Mouse (Mus musculus) neural tube, embryonic 11.5 days (tissue): ENCODE data around the gene Cd7. TPM values are rescaled to one million over a fixed set of nuclear protein-coding genes. Genes with fewer than 3 reads are reported as not detected.

Source experiments
- ATAC-seq: fragments of 200-750 bp; cut with Nextera tagmentation; 2 replicates; pipeline ENCODE4 v1.8.0; 2017; ENCODE audit warnings: moderate number of reproducible peaks, mild to moderate bottlenecking, moderate TSS enrichment, moderate library complexity; ENCODE audit not compliant: insufficient read depth, low FRiP score, low TSS enrichment
- DNase-seq: peaks from one replicate; pipeline ENCODE4 v3.0.0-alpha.2; 2015; ENCODE audit warnings: low spot score
- H3K27ac ChIP-seq: fragments of 300-500 bp; sonication (generic); 2 replicates; pipeline ENCODE4 v1.5.1; 2014; ENCODE audit warnings: low read depth, mild to moderate bottlenecking, low read length
- H3K27me3 ChIP-seq: fragments of 300-500 bp; sonication (generic); 2 replicates; pipeline ENCODE4 v1.6.1; 2014; ENCODE audit warnings: mild to moderate bottlenecking, low read length, mixed read lengths; ENCODE audit not compliant: control insufficient read depth, insufficient read depth
- H3K36me3 ChIP-seq: fragments of 300-500 bp; sonication (generic); 2 replicates; pipeline ENCODE4 v1.6.1; 2014; ENCODE audit warnings: mild to moderate bottlenecking, low read length, moderate library complexity, mixed read lengths; ENCODE audit not compliant: control insufficient read depth, insufficient read depth
- H3K4me1 ChIP-seq: fragments of 300-500 bp; sonication (generic); 2 replicates; pipeline ENCODE4 v1.6.1; 2014; ENCODE audit warnings: low read length, mixed read lengths; ENCODE audit not compliant: control insufficient read depth, insufficient read depth
- H3K4me2 ChIP-seq: fragments of 300-500 bp; sonication (generic); 2 replicates; pipeline ENCODE4 v1.6.1; 2014; ENCODE audit warnings: low read depth, mild to moderate bottlenecking, moderate library complexity
- H3K4me3 ChIP-seq: fragments of 300-500 bp; sonication (generic); 2 replicates; pipeline ENCODE4 v1.5.1; 2014; ENCODE audit warnings: low read depth, low read length
- H3K9ac ChIP-seq: fragments of 300-500 bp; sonication (generic); 2 replicates; pipeline ENCODE4 v1.6.1; 2014; ENCODE audit warnings: mild to moderate bottlenecking, low read length
- H3K9me3 ChIP-seq: fragments of 300-500 bp; sonication (generic); 2 replicates; pipeline ENCODE4 v1.6.1; 2016; ENCODE audit warnings: low read length; ENCODE audit not compliant: control insufficient read depth
- WGBS: fragments of 180-500 bp; shearing (Covaris S2); extraction: QIAGEN DNeasy Blood & Tissue Kit; methylation state at CpG from one replicate; pipeline ENCODE4 v1.1.7; 2014; 5-methylcytosine and 5-hydroxymethylcytosine counted together
- polyA plus RNA-seq: library from polyadenylated mRNA; unstranded; fragments of >200 nt; fragmentation: Nextera tagmentation; extraction: Ambion mirVana; gene quantifications from 2 replicates; pipeline ENCODE4 v1.2.1, GENCODE M21; 2014

Gene Cd7
- polyA plus RNA-seq, 1 experiment from 2014 or later, result not detected

- Histone ChIP-seq H3K27ac (no peak overlapping the region), H3K9ac (no peak overlapping the region), H3K4me1 (no peaks in the 10 kb centered on the region), H3K36me3 (no peaks in the 10 kb centered on the region), H3K27me3 (no peaks in the 10 kb centered on the region), H3K4me3 (no peak overlapping the region), H3K4me2 (peak overlapping the region; percentile 11; the same call in 1 of the 2 replicates), H3K9me3 (no peaks in the 10 kb centered on the region)
- WGBS, result 59% methylated on average over 19 of the region's 19 CpGs
- ATAC-seq (no peak), DNase-seq (no peak)
Measured at GRCm38 (mm10) chr11:121014896-121015300, 24.3 kb downstream of the Cd7 start.

- H3K4me3 ChIP-seq, result no peak overlapping the region
- no peaks in the 10 kb centered on the region for H3K27me3 ChIP-seq
- no peak overlapping the region for H3K27ac ChIP-seq
- H3K36me3 ChIP-seq, result no peaks in the 10 kb centered on the region
- ATAC-seq, result no peak
- no peak overlapping the region for H3K9ac ChIP-seq
- 92% methylated on average over 7 of the region's 7 CpGs for WGBS
- no peaks in the 10 kb centered on the region for H3K4me1 ChIP-seq
- H3K4me2 ChIP-seq, result no peak overlapping the region
- no peaks in the 10 kb centered on the region for H3K9me3 ChIP-seq
- DNase-seq, result no peak
Measured at GRCm38 (mm10) chr11:121013656-121014055, 25.6 kb downstream of the Cd7 start.

GRCm38 (mm10) chr11:121010044-121010755, 29.0 kb downstream of the Cd7 start:
- no peak for ATAC-seq
- Histone ChIP-seq H3K4me1 (no peaks in the 10 kb centered on the region), H3K4me3 (no peak overlapping the region), H3K9me3 (no peaks in the 10 kb centered on the region), H3K4me2 (no peak overlapping the region), H3K36me3 (no peaks in the 10 kb centered on the region), H3K27me3 (no peaks in the 10 kb centered on the region), H3K9ac (no peak overlapping the region), H3K27ac (no peak overlapping the region)
- no peak for DNase-seq
- WGBS, result 91% methylated on average over 3 of the region's 3 CpGs

GRCm38 (mm10) chr11:121006184-121006583, 33.0 kb downstream of the Cd7 start:
- Histone ChIP-seq H3K9me3 (no peaks in the 10 kb centered on the region), H3K9ac (no peak overlapping the region), H3K27ac (no peak overlapping the region), H3K4me3 (no peak overlapping the region), H3K4me1 (no peaks in the 10 kb centered on the region), H3K27me3 (no peaks in the 10 kb centered on the region), H3K36me3 (no peaks in the 10 kb centered on the region), H3K4me2 (no peak overlapping the region)
- ATAC-seq (no peak), DNase-seq (no peak)
- WGBS, result 75% methylated on average over 6 of the region's 6 CpGs

- no peaks in the 10 kb centered on the region for H3K27me3 ChIP-seq
- 70% methylated on average over 5 of the region's 5 CpGs for WGBS
- ATAC-seq (no peak), DNase-seq (no peak)
- H3K27ac ChIP-seq, result no peak overlapping the region
- no peak overlapping the region for H3K9ac ChIP-seq
- H3K36me3 ChIP-seq, result no peaks in the 10 kb centered on the region
- no peaks in the 10 kb centered on the region for H3K4me1 ChIP-seq
- no peaks in the 10 kb centered on the region for H3K9me3 ChIP-seq
- H3K4me2 ChIP-seq, result no peak overlapping the region
- H3K4me3 ChIP-seq, result no peak overlapping the region
Measured at GRCm38 (mm10) chr11:121004281-121004680, 34.9 kb downstream of the Cd7 start.

- Histone ChIP-seq H3K4me1 (no peaks in the 10 kb centered on the region), H3K36me3 (no peaks in the 10 kb centered on the region), H3K9me3 (no peaks in the 10 kb centered on the region), H3K27me3 (no peaks in the 10 kb centered on the region), H3K9ac (no peak overlapping the region), H3K27ac (no peak overlapping the region), H3K4me2 (no peak overlapping the region), H3K4me3 (no peak overlapping the region)
- ATAC-seq (no peak), DNase-seq (no peak)
- WGBS, result 70% methylated on average over 4 of the region's 4 CpGs
Measured at GRCm38 (mm10) chr11:121001966-121002365, 37.3 kb downstream of the Cd7 start.

GRCm38 (mm10) chr11:120994741-120995140, 44.5 kb downstream of the Cd7 start:
- H3K9ac ChIP-seq, result no peak overlapping the region
- no peak overlapping the region for H3K4me3 ChIP-seq
- H3K4me1 ChIP-seq, result peaks cover 7% of the 10 kb centered on the region
- ATAC-seq (no peak), DNase-seq (no peak)
- no peaks in the 10 kb centered on the region for H3K27me3 ChIP-seq
- no peaks in the 10 kb centered on the region for H3K9me3 ChIP-seq
- no peaks in the 10 kb centered on the region for H3K36me3 ChIP-seq
- 80% methylated on average over 6 of the region's 6 CpGs for WGBS
- no peak overlapping the region for H3K4me2 ChIP-seq
- H3K27ac ChIP-seq, result no peak overlapping the region

GRCm38 (mm10) chr11:120993586-120993985, 45.6 kb downstream of the Cd7 start:
- ATAC-seq, result no peak
- H3K9me3 ChIP-seq, result no peaks in the 10 kb centered on the region

GRCm38 (mm10) chr11:120993080-120993479, 46.1 kb downstream of the Cd7 start:
- DNase-seq, result no peak
- 95% methylated on average over 3 of the region's 3 CpGs for WGBS
- no peak overlapping the region for H3K9ac ChIP-seq

More at GRCm38 (mm10) chr11:120993586-120993985, 45.6 kb downstream of the Cd7 start:
- Histone ChIP-seq H3K4me1 (peaks cover 17% of the 10 kb centered on the region), H3K36me3 (no peaks in the 10 kb centered on the region), H3K4me3 (no peak overlapping the region), H3K27ac (no peak overlapping the region), H3K27me3 (no peaks in the 10 kb centered on the region), H3K4me2 (no peak overlapping the region), H3K9ac (no peak overlapping the region)
- WGBS, result 90% methylated on average over 5 of the region's 5 CpGs
- DNase-seq, result no peak

More at GRCm38 (mm10) chr11:120993080-120993479, 46.1 kb downstream of the Cd7 start:
- Histone ChIP-seq H3K27me3 (no peaks in the 10 kb centered on the region), H3K9me3 (no peaks in the 10 kb centered on the region), H3K27ac (no peak overlapping the region), H3K4me1 (peaks cover 18% of the 10 kb centered on the region), H3K4me3 (no peak overlapping the region), H3K36me3 (no peaks in the 10 kb centered on the region), H3K4me2 (no peak overlapping the region)
- ATAC-seq, result no peak
